Mouse (Mus musculus) midbrain, embryonic 12.5 days (tissue): ENCODE data around the gene Ddx1. TPM values are rescaled to one million over a fixed set of nuclear protein-coding genes. Genes with fewer than 3 reads are reported as not detected.
A peak's percentile ranks its signal among the peaks of the same experiment; 100 is the strongest.
"Not testable (repeated sequence)": the region's sequence is repeated elsewhere in the genome, so short reads cannot be mapped to it uniquely, and the experiment has no call there.

Experiments used
- ATAC-seq: fragments of 200-750 bp; cut with Nextera tagmentation; 2 replicates; pipeline ENCODE4 v1.8.0; 2017; ENCODE audit warnings: low read depth, moderate TSS enrichment, moderate library complexity; ENCODE audit not compliant: low FRiP score
- H3K27ac ChIP-seq: fragments of 300-500 bp; sonication (generic); replicated peaks from 2 replicates; pipeline ENCODE4 v1.5.1; 2016; ENCODE audit warnings: mild to moderate bottlenecking
- H3K27me3 ChIP-seq: fragments of 300-500 bp; sonication (generic); 2 replicates; pipeline ENCODE4 v1.6.1; 2016; ENCODE audit warnings: mild to moderate bottlenecking
- H3K36me3 ChIP-seq: fragments of 300-500 bp; sonication (generic); 2 replicates; pipeline ENCODE4 v1.6.1; 2016
- H3K4me1 ChIP-seq: fragments of 300-500 bp; sonication (generic); 2 replicates; pipeline ENCODE4 v1.6.1; 2016
- H3K4me2 ChIP-seq: fragments of 300-500 bp; sonication (generic); replicated peaks from 2 replicates; pipeline ENCODE4 v1.6.1; 2016; ENCODE audit warnings: mild to moderate bottlenecking, moderate library complexity
- H3K4me3 ChIP-seq: fragments of 300-500 bp; sonication (generic); 2 replicates; pipeline ENCODE4 v1.5.1; 2016; ENCODE audit warnings: mild to moderate bottlenecking
- H3K9ac ChIP-seq: fragments of 300-500 bp; sonication (generic); replicated peaks from 2 replicates; pipeline ENCODE4 v1.6.1; 2016; ENCODE audit warnings: mild to moderate bottlenecking, moderate library complexity
- H3K9me3 ChIP-seq: fragments of 300-500 bp; sonication (generic); 2 replicates; pipeline ENCODE4 v1.6.1; 2016; ENCODE audit warnings: mild to moderate bottlenecking
- WGBS: fragments of 180-500 bp; shearing (Covaris S2); methylation state at CpG from one replicate; pipeline ENCODE4 v1.1.7; 2016; 5-methylcytosine and 5-hydroxymethylcytosine counted together
- polyA plus RNA-seq: library from polyadenylated mRNA; unstranded; fragments of >200 nt; fragmentation: Nextera tagmentation; extraction: Ambion mirVana; gene quantifications from 2 replicates; pipeline ENCODE4 v1.2.1, GENCODE M21; 2016

Ddx1 gene
- polyA plus RNA-seq, 1 experiment from 2014 or later = 155 TPM

DNA sequence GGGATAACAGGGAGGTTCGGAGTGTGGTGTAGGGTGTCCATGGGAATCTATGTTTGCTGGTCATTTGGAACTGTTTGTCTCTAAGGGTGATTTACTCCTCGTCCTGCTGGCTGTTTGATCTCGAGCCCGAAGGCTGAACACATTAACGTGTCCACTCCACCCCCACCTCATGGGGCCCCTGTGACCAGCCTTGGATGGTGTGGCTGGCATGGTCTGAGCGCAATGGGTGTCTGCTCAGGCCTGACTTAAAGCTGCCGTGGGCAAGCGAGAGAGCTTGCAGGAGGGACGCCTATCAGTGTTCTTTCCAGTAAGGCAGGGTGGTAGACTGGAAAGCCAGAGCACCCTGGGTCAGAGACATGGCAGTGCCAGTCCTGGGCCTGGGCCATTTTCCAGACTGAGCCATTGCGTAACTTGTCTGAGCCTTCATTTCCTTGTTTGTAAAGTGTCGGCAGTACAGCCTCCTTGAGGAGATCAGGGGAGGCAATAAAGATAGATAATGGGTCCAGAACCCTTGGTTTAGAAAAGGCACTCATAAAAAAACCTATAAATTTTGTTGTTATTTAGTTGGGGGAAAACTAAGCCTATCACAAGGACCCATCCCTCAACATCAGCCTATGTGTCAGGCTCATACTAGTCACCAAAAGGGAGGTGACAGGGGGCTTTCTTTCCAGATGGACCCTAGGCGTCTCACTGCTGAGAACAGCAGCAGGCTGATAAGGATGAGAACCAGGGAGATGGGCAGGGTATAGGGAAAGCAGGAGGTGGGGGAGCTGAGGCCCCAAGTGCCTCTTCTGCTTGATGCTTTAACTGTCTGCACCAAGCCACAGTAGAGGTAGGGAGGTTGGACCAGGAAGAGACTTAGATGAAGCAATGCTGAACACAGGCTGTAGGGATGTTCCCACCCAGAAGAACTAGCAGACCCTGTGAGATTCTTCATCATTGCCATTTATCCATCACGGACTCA is 49.4 kb downstream of the Ddx1 start:
- H3K4me1 ChIP-seq = no peaks in the 10 kb centered on the region
- ATAC-seq = no peak
- H3K4me2 ChIP-seq = no peak overlapping the region
- no peaks in the 10 kb centered on the region for H3K27me3 ChIP-seq
- H3K4me3 ChIP-seq = no peak overlapping the region
- WGBS = 93% methylated on average over 13 of the region's 13 CpGs
- H3K9ac ChIP-seq = no peak overlapping the region
- H3K27ac ChIP-seq = no peak overlapping the region
- H3K9me3 ChIP-seq = no peaks in the 10 kb centered on the region
- no peaks in the 10 kb centered on the region for H3K36me3 ChIP-seq

DNA sequence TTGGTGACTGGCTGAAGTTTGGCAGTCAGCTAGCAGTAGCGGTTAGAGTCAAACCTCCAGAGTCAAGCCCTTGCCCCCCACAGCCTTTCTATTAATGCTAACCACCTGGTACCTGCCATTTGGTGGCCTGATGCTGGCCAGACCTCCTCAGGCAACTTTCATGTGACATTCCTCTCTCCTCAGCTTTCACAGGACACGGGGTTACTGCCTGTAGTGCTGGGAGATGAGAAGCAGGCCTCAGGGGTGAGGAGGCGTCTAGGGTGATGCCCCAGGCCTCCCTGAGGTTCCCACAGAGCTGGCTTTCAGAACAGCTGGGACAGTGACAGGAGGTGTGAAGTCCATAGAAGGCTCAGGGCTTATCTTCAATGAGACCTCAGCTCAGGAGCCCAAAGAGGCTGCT is 50.9 kb downstream of the Ddx1 start:
- H3K4me2 ChIP-seq = no peak overlapping the region
- no peak for ATAC-seq
- H3K27me3 ChIP-seq = no peaks in the 10 kb centered on the region
- H3K27ac ChIP-seq = no peak overlapping the region
- no peak overlapping the region for H3K9ac ChIP-seq
- no peaks in the 10 kb centered on the region for H3K4me1 ChIP-seq
- WGBS = 79% methylated on average over 3 of the region's 3 CpGs
- no peaks in the 10 kb centered on the region for H3K9me3 ChIP-seq
- no peaks in the 10 kb centered on the region for H3K36me3 ChIP-seq
- no peak overlapping the region for H3K4me3 ChIP-seq

GRCm38 (mm10) chr12:13196146-13196545 is 52.9 kb downstream of the Ddx1 start:
- Histone ChIP-seq H3K4me1 (no peaks in the 10 kb centered on the region), H3K4me3 (no peak overlapping the region), H3K27ac (no peak overlapping the region), H3K9me3 (no peaks in the 10 kb centered on the region), H3K27me3 (no peaks in the 10 kb centered on the region), H3K36me3 (no peaks in the 10 kb centered on the region), H3K9ac (no peak overlapping the region), H3K4me2 (no peak overlapping the region)
- WGBS = 83% methylated on average over 4 of the region's 4 CpGs
- no peak for ATAC-seq

DNA sequence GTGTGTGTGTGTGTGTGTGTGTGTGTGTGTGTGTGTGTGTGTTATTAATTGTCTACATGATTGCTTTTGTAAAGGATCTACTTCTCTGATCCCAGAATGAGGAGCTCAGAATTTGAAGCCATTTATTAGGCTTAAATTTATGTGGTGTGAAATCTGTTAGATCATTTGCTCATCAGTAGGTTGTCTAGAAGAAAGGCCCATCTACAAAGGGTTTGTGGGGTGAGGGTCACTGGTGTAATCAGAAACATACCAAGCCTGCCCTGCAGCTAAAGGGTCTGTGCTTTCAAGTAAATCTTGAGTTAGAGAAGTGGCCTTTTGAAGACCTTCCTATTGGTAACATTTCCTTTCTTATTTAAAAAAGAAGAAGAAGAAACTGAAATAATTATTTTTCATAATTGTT is 53.5 kb downstream of the Ddx1 start:
- Histone ChIP-seq H3K9ac (no peak overlapping the region), H3K4me2 (no peak overlapping the region), H3K27ac (no peak overlapping the region), H3K36me3 (no peaks in the 10 kb centered on the region), H3K4me1 (no peaks in the 10 kb centered on the region), H3K4me3 (no peak overlapping the region), H3K27me3 (no peaks in the 10 kb centered on the region), H3K9me3 (no peaks in the 10 kb centered on the region)
- no peak for ATAC-seq

DNA sequence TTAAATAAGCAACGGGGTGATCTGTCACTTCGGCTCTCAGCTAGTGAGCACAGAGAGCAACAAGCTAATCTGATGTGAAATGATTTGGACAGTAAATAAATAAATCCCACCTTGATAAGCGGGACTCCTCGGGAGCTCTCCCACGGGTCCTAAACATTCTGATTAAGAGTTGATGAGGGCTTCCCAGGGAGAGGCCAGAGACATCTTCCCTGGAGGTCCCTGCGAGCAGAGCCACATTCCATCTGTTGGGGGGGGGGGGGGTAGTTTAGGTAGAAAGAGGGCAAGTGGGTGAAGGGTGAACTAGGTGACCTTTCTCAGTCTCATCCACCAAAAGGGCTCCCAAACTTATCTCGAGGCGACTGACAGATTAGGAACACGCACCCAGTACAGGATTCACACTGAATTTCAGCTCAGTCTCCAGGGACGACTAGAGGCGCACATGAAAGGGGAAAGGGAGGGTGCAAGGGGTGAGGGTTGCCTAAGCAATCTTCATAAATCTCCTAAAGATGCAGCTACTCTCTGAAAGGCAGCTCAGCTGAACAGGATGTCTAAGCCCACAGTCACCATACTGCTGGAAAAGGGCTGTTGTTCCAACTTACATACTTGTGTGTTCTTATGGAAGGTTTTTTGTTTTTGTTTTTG is 60.8 kb downstream of the Ddx1 start:
- no peak for ATAC-seq
- H3K4me1 ChIP-seq = peaks cover 8% of the 10 kb centered on the region; the same call in 1 of the 2 replicates
- H3K36me3 ChIP-seq = no peaks in the 10 kb centered on the region
- H3K27me3 ChIP-seq = no peaks in the 10 kb centered on the region
- no peak overlapping the region for H3K4me2 ChIP-seq
- no peak overlapping the region for H3K27ac ChIP-seq
- H3K9ac ChIP-seq = no peak overlapping the region
- no peak overlapping the region for H3K4me3 ChIP-seq
- 61% methylated on average over 11 of the region's 11 CpGs for whole genome bisulfite sequencing
- H3K9me3 ChIP-seq = no peaks in the 10 kb centered on the region

DNA sequence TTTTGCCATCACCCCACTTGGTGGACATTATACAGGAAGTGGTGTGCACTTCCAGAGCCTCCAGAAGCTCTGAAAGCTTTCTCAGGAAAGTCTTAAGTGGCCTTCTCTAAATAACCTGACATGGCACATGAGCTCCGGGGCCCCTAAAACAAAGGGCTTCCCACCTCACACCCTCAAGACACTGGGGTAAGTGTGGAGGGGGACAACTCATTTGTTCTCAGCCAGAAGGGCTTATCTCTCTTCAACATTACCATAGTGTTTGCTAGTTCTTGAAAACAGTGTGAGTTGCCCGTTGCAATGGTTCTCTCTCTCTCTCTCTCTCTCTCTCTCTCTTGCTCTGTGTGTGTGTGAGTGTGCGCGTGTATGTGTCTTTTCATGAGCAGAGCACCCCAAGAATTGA is 62.8 kb downstream of the Ddx1 start:
- no peaks in the 10 kb centered on the region for H3K9me3 ChIP-seq
- no peaks in the 10 kb centered on the region for H3K27me3 ChIP-seq
- no peak overlapping the region for H3K9ac ChIP-seq
- 96% methylated on average over 4 of the region's 4 CpGs for WGBS
- H3K27ac ChIP-seq = no peak overlapping the region
- H3K4me2 ChIP-seq = no peak overlapping the region
- no peak for ATAC-seq
- H3K4me3 ChIP-seq = no peak overlapping the region
- peaks cover 13% of the 10 kb centered on the region for H3K4me1 ChIP-seq
- H3K36me3 ChIP-seq = no peaks in the 10 kb centered on the region

- peaks cover 25% of the 10 kb centered on the region for H3K4me1 ChIP-seq
- H3K4me3 ChIP-seq = no peak overlapping the region
- H3K27ac ChIP-seq = no peak overlapping the region
- no peaks in the 10 kb centered on the region for H3K36me3 ChIP-seq
- ATAC-seq = no peak
- no peaks in the 10 kb centered on the region for H3K27me3 ChIP-seq
- H3K9me3 ChIP-seq = no peaks in the 10 kb centered on the region
- no peak overlapping the region for H3K4me2 ChIP-seq
- H3K9ac ChIP-seq = no peak overlapping the region
- 76% methylated on average over 11 of the region's 11 CpGs for WGBS
These were observed 64.1 kb downstream of the Ddx1 start for GRCm38 (mm10) chr12:13184873-13185361.

DNA sequence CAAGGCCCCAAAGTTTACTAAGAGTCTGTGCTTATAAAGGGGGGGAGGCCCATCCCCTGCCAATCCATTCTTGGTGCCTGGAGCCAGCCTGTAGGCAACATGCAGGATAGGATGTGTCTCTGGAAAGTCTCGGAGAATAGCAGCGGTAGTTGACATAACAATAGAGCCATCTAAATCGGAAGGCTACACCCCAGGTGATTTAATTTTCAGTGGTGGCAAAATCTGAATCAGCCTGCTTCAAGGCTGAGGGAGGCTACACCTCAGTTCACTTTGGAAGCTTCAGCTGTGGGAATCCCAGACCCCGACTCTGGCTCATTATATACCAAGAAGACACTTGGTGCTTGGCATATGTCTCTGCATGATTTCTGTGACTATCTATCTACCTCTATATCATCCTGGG is 64.9 kb downstream of the Ddx1 start:
- not testable (repeated sequence) for H3K27me3 ChIP-seq, H3K27ac ChIP-seq, H3K9ac ChIP-seq, H3K9me3 ChIP-seq, H3K4me2 ChIP-seq, H3K4me3 ChIP-seq, ATAC-seq, H3K36me3 ChIP-seq
- WGBS = 88% methylated on average over 4 of the region's 4 CpGs
- peaks cover 25% of the 10 kb centered on the region for H3K4me1 ChIP-seq

GRCm38 (mm10) chr12:13182220-13182619 is 66.8 kb downstream of the Ddx1 start:
- H3K27ac ChIP-seq = no peak overlapping the region
- ATAC-seq = no peak
- WGBS = 59% methylated on average over 8 of the region's 8 CpGs

GRCm38 (mm10) chr12:13181721-13182120 is 67.3 kb downstream of the Ddx1 start:
- ATAC-seq = no peak
- 78% methylated on average over 6 of the region's 6 CpGs for WGBS
- H3K4me1 ChIP-seq = peaks cover 25% of the 10 kb centered on the region
- H3K4me3 ChIP-seq = no peak overlapping the region
- H3K27me3 ChIP-seq = no peaks in the 10 kb centered on the region
- no peak overlapping the region for H3K9ac ChIP-seq
- no peak overlapping the region for H3K27ac ChIP-seq
- no peak overlapping the region for H3K4me2 ChIP-seq
- H3K36me3 ChIP-seq = no peaks in the 10 kb centered on the region
- no peaks in the 10 kb centered on the region for H3K9me3 ChIP-seq

More at GRCm38 (mm10) chr12:13182220-13182619, 66.8 kb downstream of the Ddx1 start:
- H3K27me3 ChIP-seq = no peaks in the 10 kb centered on the region
- H3K4me2 ChIP-seq = no peak overlapping the region
- peaks cover 25% of the 10 kb centered on the region for H3K4me1 ChIP-seq
- H3K9me3 ChIP-seq = no peaks in the 10 kb centered on the region
- no peak overlapping the region for H3K9ac ChIP-seq
- H3K4me3 ChIP-seq = no peak overlapping the region
- H3K36me3 ChIP-seq = no peaks in the 10 kb centered on the region

DNA sequence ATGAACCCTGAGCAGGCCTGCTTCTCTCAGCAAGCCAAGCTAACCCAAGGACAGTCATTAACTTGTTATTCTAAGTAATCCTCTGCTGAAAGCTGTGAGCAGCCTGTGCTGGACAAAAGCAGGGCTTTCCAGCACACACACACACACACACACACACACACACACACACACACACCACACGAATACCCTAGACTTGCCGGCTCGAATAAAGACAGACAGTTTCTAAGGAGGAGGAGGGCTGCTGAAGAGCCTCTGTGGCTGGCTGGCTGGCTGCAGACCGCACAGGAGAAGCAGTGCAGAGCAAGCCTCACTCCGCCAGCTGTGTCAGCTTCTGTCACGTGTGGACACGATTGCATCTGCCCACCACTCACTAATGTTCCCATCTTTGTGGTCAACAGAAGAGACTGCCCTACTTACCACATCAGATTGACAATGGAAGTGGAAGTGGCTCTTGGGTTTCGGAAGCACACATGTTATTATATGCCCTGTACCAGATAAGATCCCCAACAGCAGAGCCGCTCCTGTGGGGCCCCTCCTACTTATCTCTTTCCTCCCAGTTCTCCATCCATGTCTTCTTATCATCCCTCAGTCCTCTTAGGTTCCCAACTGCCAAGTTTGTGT is 68.2 kb downstream of the Ddx1 start:
- Histone ChIP-seq H3K4me1 (peaks cover 25% of the 10 kb centered on the region), H3K27ac (peak overlapping the region; percentile 49), H3K36me3 (no peaks in the 10 kb centered on the region), H3K9me3 (no peaks in the 10 kb centered on the region), H3K4me2 (peak overlapping the region; percentile 12; the same call in 1 of the 2 replicates), H3K9ac (0 out of 2 replicates have a peak overlapping the region, but pooled peaks have one; percentile 17), H3K4me3 (no peak overlapping the region), H3K27me3 (no peaks in the 10 kb centered on the region)
- 13% methylated on average over 9 of the region's 9 CpGs for WGBS
- peak; percentile 85 for ATAC-seq

GRCm38 (mm10) chr12:13180332-13180714 is 68.7 kb downstream of the Ddx1 start:
- peak overlapping the region; percentile 49 for H3K27ac ChIP-seq
- H3K36me3 ChIP-seq = no peaks in the 10 kb centered on the region
- H3K9ac ChIP-seq = 0 out of 2 replicates have a peak overlapping the region, but pooled peaks have one; percentile 17
- 0 out of 2 replicates have a peak overlapping the region, but pooled peaks have one; percentile 12 for H3K4me2 ChIP-seq
- peak; percentile 39; the same call in 1 of the 2 replicates for ATAC-seq
- no peaks in the 10 kb centered on the region for H3K9me3 ChIP-seq
- 0 out of 2 replicates have a peak, but pooled peaks cover 4% of the 10 kb centered on the region for H3K27me3 ChIP-seq
- H3K4me1 ChIP-seq = peaks cover 25% of the 10 kb centered on the region
- H3K4me3 ChIP-seq = no peak overlapping the region
